Mouse (Mus musculus) ES-E14 (cell line): ENCODE measurements around the gene Cep95.

ENCODE experiments used
- CHD2 ChIP-seq: IDR thresholded peaks from 2 replicates; pipeline ENCODE4 v1.6.1; 2014; ENCODE audit warnings: mild to moderate bottlenecking, low read depth, low read length, inconsistent platforms
- HCFC1 ChIP-seq: IDR thresholded peaks from 2 replicates; pipeline ENCODE4 v1.6.1; 2012; ENCODE audit warnings: low read length, inconsistent platforms, borderline replicate concordance; ENCODE audit not compliant: insufficient read depth
- MAFK ChIP-seq: IDR thresholded peaks from 2 replicates; pipeline ENCODE4 v1.6.1; 2014; ENCODE audit warnings: mild to moderate bottlenecking, low read depth, low read length, inconsistent platforms; ENCODE audit not compliant: insufficient read depth
- ZC3H11A ChIP-seq: IDR thresholded peaks from 2 replicates; pipeline ENCODE4 v1.6.1; 2012; ENCODE audit warnings: low read depth, mild to moderate bottlenecking, inconsistent platforms, low read length, borderline replicate concordance
- ZNF384 ChIP-seq: IDR thresholded peaks from 2 replicates; pipeline ENCODE4 v1.6.1; 2012; ENCODE audit warnings: low read depth, low read length, inconsistent platforms

GRCm38 (mm10) chr11:106784476-106784875 lies 4.6 kb upstream of the Cep95 start:
- TF ChIP-seq HCFC1: no peak
- TF ChIP-seq ZC3H11A: no peak
- TF ChIP-seq ZNF384: no peak
- TF ChIP-seq MAFK: no peak
- TF ChIP-seq CHD2: no peak
